Mouse (Mus musculus) forebrain, postnatal 0 days (tissue): Measurements from ENCODE around the gene Alkbh3. TPM values are rescaled to one million over a fixed set of nuclear protein-coding genes. Genes with fewer than 3 reads are reported as not detected.
A peak's percentile ranks its signal among the peaks of the same experiment; 100 is the strongest.

Source experiments
- ATAC-seq: fragments of 200-750 bp; cut with Nextera tagmentation; 2 replicates; pipeline ENCODE4 v1.8.0; 2017; ENCODE audit warnings: mild to moderate bottlenecking, moderate library complexity
- DNase-seq: peaks from one replicate; pipeline ENCODE4 v3.0.0-alpha.2; 2015
- H3K27ac ChIP-seq: fragments of 300-500 bp; sonication (generic); 2 replicates; pipeline ENCODE4 v1.5.1; 2014; ENCODE audit warnings: low read depth, mild to moderate bottlenecking, antibody characterized with exemption, low read length, moderate library complexity, mixed read lengths
- H3K27me3 ChIP-seq: fragments of 300-500 bp; sonication (generic); 2 replicates; pipeline ENCODE4 v1.6.1; 2014; ENCODE audit warnings: mild to moderate bottlenecking, low read length, mixed read lengths; ENCODE audit not compliant: insufficient read depth
- H3K36me3 ChIP-seq: fragments of 300-500 bp; sonication (generic); 2 replicates; pipeline ENCODE4 v1.6.1; 2014; ENCODE audit warnings: mild to moderate bottlenecking, moderate library complexity; ENCODE audit not compliant: insufficient read depth
- H3K4me1 ChIP-seq: fragments of 300-500 bp; sonication (generic); 2 replicates; pipeline ENCODE4 v1.6.1; 2014; ENCODE audit warnings: antibody characterized with exemption; ENCODE audit not compliant: insufficient read depth
- H3K4me2 ChIP-seq: fragments of 300-500 bp; sonication (generic); 2 replicates; pipeline ENCODE4 v1.6.1; 2014; ENCODE audit warnings: low read depth, mild to moderate bottlenecking, moderate library complexity
- H3K4me3 ChIP-seq: fragments of 300-500 bp; sonication (generic); 2 replicates; pipeline ENCODE4 v1.5.1; 2014; ENCODE audit warnings: low read depth, low read length, mixed read lengths
- H3K9ac ChIP-seq: fragments of 300-500 bp; sonication (generic); 2 replicates; pipeline ENCODE4 v1.6.1; 2014; ENCODE audit warnings: mild to moderate bottlenecking
- H3K9me3 ChIP-seq: fragments of 300-500 bp; sonication (generic); 2 replicates; pipeline ENCODE4 v1.6.1; 2016; ENCODE audit warnings: low read length
- CTCF ChIP-seq: sonication (generic); IDR thresholded peaks from 2 replicates; pipeline ENCODE4 v1.5.1; 2016; ENCODE audit warnings: antibody characterized with exemption, control low read depth, low read depth
- WGBS: fragments of 180-500 bp; shearing (Covaris S2); extraction: QIAGEN DNeasy Blood & Tissue Kit; methylation state at CpG from one replicate; pipeline ENCODE4 v1.1.7; 2014; 5-methylcytosine and 5-hydroxymethylcytosine counted together
- polyA plus RNA-seq: library from polyadenylated mRNA; unstranded; fragments of >200 nt; fragmentation: Nextera tagmentation; extraction: Ambion mirVana; gene quantifications from 2 replicates; pipeline ENCODE4 v1.2.1, GENCODE M21; 2015
- total RNA-seq: library from RNA; depleted of rRNA; stranded (reverse); fragments of >200 nt; gene quantifications from 2 replicates; pipeline ENCODE4 v1.2.3, GENCODE M21; 2014

Gene Alkbh3
- total and polyA plus RNA-seq, 2 experiments from 2014 or later, result 46.9 to 53.1 TPM

DNA sequence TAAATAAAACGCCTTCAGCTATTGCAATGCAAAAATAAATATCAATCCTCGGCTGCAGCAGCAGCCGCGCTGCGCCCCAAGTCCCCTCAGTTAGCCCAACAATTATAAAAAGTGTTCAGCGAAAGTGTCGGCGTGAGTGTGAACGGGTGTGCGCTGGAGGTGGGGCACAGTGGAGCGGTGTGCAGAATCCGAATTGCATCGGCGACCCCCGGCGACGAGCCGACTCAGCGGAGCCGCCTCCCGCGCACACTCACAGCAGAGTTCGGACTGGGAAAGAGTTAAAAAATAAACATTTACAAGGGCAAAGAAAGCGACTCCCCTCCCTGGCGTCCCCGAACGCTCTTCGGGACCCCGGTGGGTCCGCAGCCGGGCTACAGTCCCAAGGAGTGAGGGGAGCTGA, 54.7 kb downstream of the Alkbh3 start:
- ATAC-seq (peak; percentile 14; the same call in 1 of the 2 replicates), DNase-seq (peak; percentile 38)
- H3K9me3 ChIP-seq, result no peaks in the 10 kb centered on the region
- H3K27ac ChIP-seq, result peak overlapping the region; percentile 95
- no peaks in the 10 kb centered on the region for H3K36me3 ChIP-seq
- H3K4me3 ChIP-seq, result peak overlapping the region; percentile 77
- H3K9ac ChIP-seq, result peak overlapping the region; percentile 85
- H3K4me2 ChIP-seq, result peak overlapping the region; percentile 88
- 0 out of 2 replicates have a peak, but pooled peaks cover 4% of the 10 kb centered on the region for H3K4me1 ChIP-seq
- under 1% methylated on average over 31 of the region's 31 CpGs for WGBS
- no peak for TF ChIP-seq CTCF
- no peaks in the 10 kb centered on the region for H3K27me3 ChIP-seq

DNA sequence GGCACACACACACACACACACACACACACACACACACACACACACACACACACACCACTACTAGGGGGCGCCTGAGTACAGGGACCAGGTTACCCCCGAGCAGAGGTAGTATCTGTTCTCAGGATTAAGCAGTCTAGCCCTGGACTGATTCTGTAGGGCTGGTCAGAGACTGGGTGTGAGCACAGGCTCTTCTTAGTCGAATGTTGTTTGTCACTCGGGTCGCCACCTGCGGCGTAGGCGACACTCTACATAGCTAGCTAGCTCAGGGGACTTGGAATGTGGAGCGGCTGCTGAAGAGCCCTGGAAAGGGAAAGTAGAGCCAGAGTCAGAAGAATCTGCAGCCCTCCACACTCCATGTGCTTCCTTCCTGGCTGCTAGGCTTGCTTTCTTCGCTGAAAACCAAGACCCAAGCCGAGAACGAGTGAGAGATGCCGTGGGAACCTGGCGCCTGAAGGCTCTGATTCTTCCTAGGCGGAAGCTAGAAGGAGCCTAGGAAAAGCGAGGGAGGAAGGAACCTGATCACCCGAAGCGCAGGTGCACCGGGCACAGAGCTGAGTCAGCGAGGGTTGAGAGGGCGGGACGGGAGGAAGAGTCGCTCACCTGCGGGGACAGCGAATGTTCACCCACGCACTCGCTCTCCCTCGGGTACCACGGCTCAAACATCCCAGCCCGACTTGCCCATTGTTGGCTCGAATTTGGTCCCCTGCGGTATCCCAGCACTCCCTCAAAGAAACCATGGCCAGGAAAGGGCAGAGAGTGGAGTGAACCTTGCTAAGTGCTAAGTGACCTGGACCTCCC, 55.6 kb downstream of the Alkbh3 start:
- peak; percentile 59 for DNase-seq
- Histone ChIP-seq H3K4me2 (peak overlapping the region; percentile 88), H3K36me3 (no peaks in the 10 kb centered on the region), H3K27ac (peak overlapping the region; percentile 95), H3K9me3 (no peaks in the 10 kb centered on the region), H3K4me3 (peak overlapping the region; percentile 77), H3K27me3 (no peaks in the 10 kb centered on the region), H3K4me1 (0 out of 2 replicates have a peak, but pooled peaks cover 4% of the 10 kb centered on the region), H3K9ac (peak overlapping the region; percentile 85)
- WGBS, result 0% methylated on average over 32 of the region's 32 CpGs
- TF ChIP-seq CTCF, result peak; percentile 42
- no peak for ATAC-seq

DNA sequence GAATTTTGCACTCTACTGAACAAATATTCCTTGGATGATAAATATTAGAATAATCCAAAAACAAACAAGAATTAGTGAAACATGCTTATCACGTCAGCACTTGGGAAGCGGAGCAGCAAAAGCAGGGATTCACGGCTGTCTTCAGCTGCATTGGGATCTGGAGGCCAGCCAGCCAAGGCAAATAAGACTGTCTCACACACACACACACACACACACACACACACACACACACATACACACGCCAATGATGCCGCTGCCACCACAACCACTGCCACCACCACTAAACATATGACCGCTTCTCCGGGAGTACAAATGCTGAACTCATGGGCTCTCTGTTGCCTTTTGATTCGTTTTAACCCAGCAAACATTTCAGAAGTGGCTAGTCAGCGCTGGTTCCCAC, 56.9 kb downstream of the Alkbh3 start:
- Histone ChIP-seq H3K9ac (peak overlapping the region; percentile 22; the same call in 1 of the 2 replicates), H3K4me2 (peak overlapping the region; percentile 88), H3K27ac (peak overlapping the region; percentile 95; the same call in 1 of the 2 replicates), H3K9me3 (no peaks in the 10 kb centered on the region), H3K4me3 (peak overlapping the region; percentile 77), H3K36me3 (no peaks in the 10 kb centered on the region), H3K27me3 (no peaks in the 10 kb centered on the region), H3K4me1 (0 out of 2 replicates have a peak, but pooled peaks cover 4% of the 10 kb centered on the region)
- TF ChIP-seq CTCF, result no peak
- peak; percentile 25 for DNase-seq
- WGBS, result 60% methylated on average over 9 of the region's 9 CpGs
- ATAC-seq, result no peak

DNA sequence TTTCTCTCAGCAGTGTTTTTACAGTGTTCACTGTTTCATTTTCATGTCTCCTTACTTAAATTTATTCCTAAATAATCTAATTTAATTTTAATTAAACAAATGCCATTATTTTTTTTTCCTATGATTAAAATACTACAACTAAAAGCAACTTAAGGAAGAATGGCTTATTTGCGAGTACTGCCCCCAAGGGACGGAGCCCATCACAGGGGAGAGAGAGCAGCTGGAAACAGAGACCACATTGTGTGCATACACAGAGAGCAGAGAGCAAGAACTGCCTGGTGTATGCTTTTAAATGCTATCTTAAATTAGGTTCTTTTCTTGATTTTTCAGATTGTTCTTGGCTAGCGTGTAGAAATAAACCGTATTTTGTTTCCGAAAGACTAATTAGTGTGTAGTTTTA, 63.6 kb downstream of the Alkbh3 start:
- H3K9ac ChIP-seq, result no peak overlapping the region
- no peak overlapping the region for H3K4me3 ChIP-seq
- WGBS, result 28% methylated on average over 5 of the region's 5 CpGs

DNA sequence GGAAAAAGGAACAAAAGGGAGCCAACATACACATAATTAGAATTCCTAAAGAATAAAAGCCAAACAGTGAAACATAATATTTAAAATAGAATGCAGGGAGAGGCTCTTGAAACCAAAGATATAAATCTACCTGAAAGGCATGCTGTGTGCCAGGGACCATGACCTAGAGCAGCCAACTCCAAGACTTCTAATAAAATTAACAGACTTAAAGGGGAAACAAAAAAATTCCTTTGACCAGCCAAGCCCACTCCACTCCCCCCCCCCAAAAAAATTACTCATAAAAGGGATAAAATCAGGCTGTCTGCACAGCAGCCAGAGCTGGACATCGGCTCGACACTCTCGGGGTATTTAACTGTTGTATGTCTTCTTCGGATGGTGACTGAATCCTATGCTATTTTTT, 65.8 kb downstream of the Alkbh3 start:
- WGBS, result 97% methylated on average over 4 of the region's 4 CpGs
- Histone ChIP-seq H3K27ac (no peak overlapping the region), H3K36me3 (no peaks in the 10 kb centered on the region), H3K9me3 (no peaks in the 10 kb centered on the region), H3K4me3 (no peak overlapping the region), H3K4me2 (no peak overlapping the region), H3K27me3 (no peaks in the 10 kb centered on the region), H3K4me1 (no peaks in the 10 kb centered on the region), H3K9ac (no peak overlapping the region)
- ATAC-seq, result no peak
- TF ChIP-seq CTCF, result no peak
- DNase-seq, result no peak

More for the DNA sequence above, 63.6 kb downstream of the Alkbh3 start:
- DNase-seq, result no peak
- Histone ChIP-seq H3K9me3 (no peaks in the 10 kb centered on the region), H3K4me1 (no peaks in the 10 kb centered on the region), H3K27ac (no peak overlapping the region), H3K4me2 (no peak overlapping the region), H3K27me3 (no peaks in the 10 kb centered on the region), H3K36me3 (no peaks in the 10 kb centered on the region)
- no peak for ATAC-seq
- TF ChIP-seq CTCF, result no peak

DNA sequence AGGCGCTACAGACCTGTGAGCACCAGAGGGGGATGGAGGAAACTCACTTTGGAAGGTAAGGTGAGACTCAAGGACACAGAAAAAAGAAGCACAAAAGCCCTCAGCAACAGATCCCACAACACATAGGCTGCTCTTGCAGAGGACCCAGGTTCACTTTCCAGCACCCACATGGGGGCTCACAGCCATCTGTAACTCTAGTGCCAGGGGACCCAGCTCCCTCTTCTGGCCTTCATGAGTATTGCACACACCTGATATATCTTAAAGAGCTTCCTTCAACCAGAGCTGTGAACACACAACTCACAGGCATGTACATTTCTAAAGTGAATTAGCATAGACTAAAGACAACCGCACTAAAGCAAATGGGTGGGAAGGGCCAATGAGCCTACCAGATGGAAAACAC, 66.5 kb downstream of the Alkbh3 start:
- no peaks in the 10 kb centered on the region for H3K27me3 ChIP-seq
- H3K4me2 ChIP-seq, result no peak overlapping the region
- H3K4me1 ChIP-seq, result no peaks in the 10 kb centered on the region
- H3K27ac ChIP-seq, result no peak overlapping the region
- WGBS, result 90% methylated on average over 2 of the region's 2 CpGs
- H3K9ac ChIP-seq, result no peak overlapping the region
- H3K4me3 ChIP-seq, result no peak overlapping the region
- H3K36me3 ChIP-seq, result no peaks in the 10 kb centered on the region
- peak; percentile 20 for TF ChIP-seq CTCF
- no peaks in the 10 kb centered on the region for H3K9me3 ChIP-seq
- no peak for ATAC-seq
- no peak for DNase-seq

DNA sequence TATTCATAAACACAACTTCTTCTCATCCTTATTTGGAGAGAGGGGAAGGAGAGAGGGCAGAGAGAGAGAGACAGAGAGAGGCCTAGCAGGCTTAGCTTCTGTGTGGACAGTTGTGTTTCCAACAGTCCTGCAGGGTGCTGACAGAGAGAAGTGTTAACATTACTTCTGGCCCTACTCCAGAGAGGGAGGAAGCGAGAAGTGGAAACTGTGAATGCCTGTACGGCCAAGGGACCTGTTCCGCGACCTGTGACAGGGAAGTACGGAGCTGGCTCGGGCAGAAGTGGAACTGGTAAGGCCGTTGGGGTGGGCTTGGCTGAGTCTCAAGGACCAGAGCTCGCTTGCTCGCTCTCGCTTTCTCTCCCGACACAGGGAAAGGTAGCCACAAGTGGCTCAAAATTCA, 68.9 kb downstream of the Alkbh3 start:
- no peaks in the 10 kb centered on the region for H3K9me3 ChIP-seq
- ATAC-seq (no peak), DNase-seq (no peak)
- no peak overlapping the region for H3K9ac ChIP-seq
- H3K27me3 ChIP-seq, result no peaks in the 10 kb centered on the region
- no peak overlapping the region for H3K4me2 ChIP-seq
- no peak overlapping the region for H3K4me3 ChIP-seq
- no peaks in the 10 kb centered on the region for H3K4me1 ChIP-seq
- WGBS, result 64% methylated on average over 11 of the region's 11 CpGs
- H3K36me3 ChIP-seq, result no peaks in the 10 kb centered on the region
- no peak overlapping the region for H3K27ac ChIP-seq
- no peak for TF ChIP-seq CTCF
